Mouse (Mus musculus): ENCODE measurements at regions not wholly inside any gene's neighbourhood (a gene's known extent, or its start where the extent isn't known, plus 50 kb on each side); places are given as distances from the start of the nearest gene placed in this dataset.

DNA sequence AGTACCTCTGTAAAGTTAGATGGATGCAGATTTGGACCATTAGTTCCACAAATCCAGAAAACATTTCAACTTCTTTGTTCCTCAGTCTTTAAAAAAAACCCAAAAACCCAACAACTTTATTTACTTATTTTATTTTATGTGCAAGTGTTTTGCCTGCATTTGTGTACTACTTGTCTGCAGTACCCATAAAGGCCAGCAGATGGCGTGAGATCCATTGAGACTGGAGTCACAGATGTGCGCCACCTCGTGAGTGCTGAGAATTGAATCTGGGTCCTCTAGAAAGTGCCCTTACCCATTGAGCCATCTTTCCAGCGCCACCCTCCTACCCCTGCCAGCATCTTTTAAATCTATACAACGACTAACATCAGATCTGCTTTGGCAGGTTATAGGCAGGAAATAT is 53.0 kb downstream of the Gm12689 start:
- Histone ChIP-seq H3K36me3 (no peaks in the 10 kb centered on the region), H3K4me3 (no peak overlapping the region), H3K9me3 (no peaks in the 10 kb centered on the region), H3K4me1 (peaks cover 11% of the 10 kb centered on the region), H3K27me3 (no peaks in the 10 kb centered on the region; the same call in 1 of the 2 replicates), H3K9ac (replicated peaks) (no peak overlapping the region), H3K27ac (replicated peaks) (no peak overlapping the region), H3K4me2 (replicated peaks) (no peak overlapping the region)
- WGBS = 68% methylated on average over 5 of the region's 5 CpGs
- no peak for ATAC-seq (replicated peaks)

- Histone ChIP-seq H3K9me3 (no peaks in the 10 kb centered on the region), H3K27me3 (peaks cover 8% of the 10 kb centered on the region; the same call in 1 of the 2 replicates), H3K4me2 (replicated peaks) (no peak overlapping the region), H3K36me3 (no peaks in the 10 kb centered on the region), H3K4me1 (peaks cover 23% of the 10 kb centered on the region), H3K9ac (replicated peaks) (no peak overlapping the region), H3K4me3 (no peak overlapping the region), H3K27ac (replicated peaks) (no peak overlapping the region)
- WGBS = 3% methylated on average over 8 of the region's 8 CpGs
- ATAC-seq (replicated peaks) = peak; percentile 71
Observed at GRCm38 (mm10) chr4:99353122-99353774, 57.5 kb downstream of the Gm12689 start.

DNA sequence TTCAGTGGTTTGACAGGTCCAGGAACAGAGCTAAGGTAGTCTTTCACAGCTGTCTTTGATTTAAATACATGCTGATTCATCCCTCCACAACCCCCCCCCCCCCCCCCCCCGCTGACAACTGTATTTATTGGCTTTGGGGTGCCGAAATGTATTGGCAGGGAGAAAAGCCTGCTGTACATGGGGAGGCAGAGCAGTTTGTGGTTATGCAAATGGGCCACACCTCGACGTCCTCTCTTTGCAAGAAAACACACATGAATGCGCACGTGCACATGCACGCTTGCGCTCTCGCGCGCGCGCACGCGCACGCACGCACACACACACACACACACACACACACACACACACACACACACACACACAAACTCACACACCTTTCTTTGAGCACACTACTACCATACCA is 58.5 kb downstream of the Gm12689 start:
- Histone ChIP-seq H3K27me3 (peaks cover 8% of the 10 kb centered on the region; the same call in 1 of the 2 replicates), H3K4me1 (peaks cover 23% of the 10 kb centered on the region), H3K27ac (replicated peaks) (no peak overlapping the region), H3K36me3 (no peaks in the 10 kb centered on the region), H3K4me2 (replicated peaks) (peak overlapping the region; percentile 37), H3K4me3 (peak overlapping the region; percentile 25), H3K9ac (replicated peaks) (no peak overlapping the region), H3K9me3 (no peaks in the 10 kb centered on the region)
- ATAC-seq (replicated peaks) = peak; percentile 57; the same call in 1 of the 2 replicates
- 42% methylated on average over 17 of the region's 17 CpGs for WGBS

- 27% methylated on average over 9 of the region's 9 CpGs for WGBS
- Histone ChIP-seq H3K9me3 (no peaks in the 10 kb centered on the region), H3K36me3 (no peaks in the 10 kb centered on the region), H3K9ac (replicated peaks) (no peak overlapping the region), H3K4me3 (peak overlapping the region; percentile 25), H3K27ac (replicated peaks) (no peak overlapping the region), H3K27me3 (peaks cover 8% of the 10 kb centered on the region; the same call in 1 of the 2 replicates), H3K4me1 (peaks cover 23% of the 10 kb centered on the region), H3K4me2 (replicated peaks) (peak overlapping the region; percentile 37)
- ATAC-seq (replicated peaks) = no peak
Observed at GRCm38 (mm10) chr4:99354835-99355234, 59.1 kb downstream of the Gm12689 start.

- Histone ChIP-seq H3K9me3 (no peaks in the 10 kb centered on the region), H3K36me3 (no peaks in the 10 kb centered on the region), H3K4me3 (no peak overlapping the region), H3K27ac (replicated peaks) (no peak overlapping the region), H3K9ac (replicated peaks) (no peak overlapping the region), H3K4me2 (replicated peaks) (no peak overlapping the region), H3K4me1 (no peaks in the 10 kb centered on the region), H3K27me3 (0 out of 2 replicates have a peak, but pooled peaks cover 3% of the 10 kb centered on the region)
- ATAC-seq (replicated peaks) = no peak
- WGBS = 96% methylated on average over 9 of the region's 9 CpGs
Observed at GRCm38 (mm10) chr4:99368036-99368435, 72.3 kb downstream of the Gm12689 start.

DNA sequence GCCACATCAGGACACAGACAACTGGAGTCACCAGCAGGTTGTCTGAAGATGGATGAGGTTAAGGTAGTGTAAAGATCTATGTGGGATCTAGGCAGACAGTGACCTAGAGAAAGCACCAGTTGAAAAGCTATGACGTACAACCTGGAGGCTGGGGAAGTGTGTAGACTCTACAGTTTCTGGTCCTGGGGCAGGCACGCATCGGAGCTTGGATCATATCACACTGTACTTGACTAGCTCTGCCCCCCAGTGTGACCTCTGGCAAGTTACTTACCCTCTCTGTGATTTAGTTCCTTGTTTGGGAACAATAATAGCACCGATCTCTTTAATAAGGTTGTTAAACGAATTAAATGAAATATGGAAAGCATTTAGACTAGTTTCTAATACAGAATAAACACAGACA is 75.5 kb downstream of the Gm12689 start:
- Histone ChIP-seq H3K4me1 (peaks cover 22% of the 10 kb centered on the region), H3K27me3 (0 out of 2 replicates have a peak, but pooled peaks cover 3% of the 10 kb centered on the region), H3K36me3 (no peaks in the 10 kb centered on the region), H3K9me3 (no peaks in the 10 kb centered on the region), H3K4me3 (no peak overlapping the region), H3K27ac (replicated peaks) (no peak overlapping the region), H3K9ac (replicated peaks) (no peak overlapping the region), H3K4me2 (replicated peaks) (no peak overlapping the region)
- no peak for ATAC-seq (replicated peaks)
- 88% methylated on average over 5 of the region's 5 CpGs for WGBS

GRCm38 (mm10) chr4:99376171-99376570 is 80.5 kb downstream of the Gm12689 start:
- WGBS = 25% methylated on average over 1 of the region's 1 CpGs
- Histone ChIP-seq H3K9me3 (no peaks in the 10 kb centered on the region), H3K9ac (replicated peaks) (no peak overlapping the region), H3K4me2 (replicated peaks) (no peak overlapping the region), H3K27ac (replicated peaks) (no peak overlapping the region), H3K27me3 (0 out of 2 replicates have a peak, but pooled peaks cover 7% of the 10 kb centered on the region), H3K4me1 (peaks cover 31% of the 10 kb centered on the region), H3K36me3 (no peaks in the 10 kb centered on the region), H3K4me3 (no peak overlapping the region)
- ATAC-seq (replicated peaks) = no peak

GRCm38 (mm10) chr4:99376911-99377310 is 81.2 kb downstream of the Gm12689 start:
- H3K27ac ChIP-seq (replicated peaks) = no peak overlapping the region
- no peak overlapping the region for H3K9ac ChIP-seq (replicated peaks)
- H3K36me3 ChIP-seq = no peaks in the 10 kb centered on the region
- 3% methylated on average over 9 of the region's 9 CpGs for WGBS
- H3K27me3 ChIP-seq = 0 out of 2 replicates have a peak, but pooled peaks cover 4% of the 10 kb centered on the region
- H3K4me1 ChIP-seq = peaks cover 31% of the 10 kb centered on the region
- H3K9me3 ChIP-seq = no peaks in the 10 kb centered on the region
- H3K4me3 ChIP-seq = no peak overlapping the region
- H3K4me2 ChIP-seq (replicated peaks) = no peak overlapping the region; the same call in 1 of the 2 replicates
- peak; percentile 57 for ATAC-seq (replicated peaks)

GRCm38 (mm10) chr4:99379983-99380382 is 84.3 kb downstream of the Gm12689 start:
- H3K4me2 ChIP-seq (replicated peaks) = no peak overlapping the region
- H3K9me3 ChIP-seq = no peaks in the 10 kb centered on the region
- H3K27ac ChIP-seq (replicated peaks) = no peak overlapping the region
- ATAC-seq (replicated peaks) = no peak
- H3K27me3 ChIP-seq = 0 out of 2 replicates have a peak, but pooled peaks cover 3% of the 10 kb centered on the region
- H3K9ac ChIP-seq (replicated peaks) = no peak overlapping the region
- H3K4me1 ChIP-seq = peaks cover 18% of the 10 kb centered on the region
- 88% methylated on average over 4 of the region's 4 CpGs for WGBS
- H3K4me3 ChIP-seq = no peak overlapping the region
- no peaks in the 10 kb centered on the region for H3K36me3 ChIP-seq

GRCm38 (mm10) chr4:99385381-99385780 is 89.7 kb downstream of the Gm12689 start:
- 0 out of 2 replicates have a peak, but pooled peaks cover 3% of the 10 kb centered on the region for H3K4me1 ChIP-seq
- no peak overlapping the region for H3K4me3 ChIP-seq
- no peak overlapping the region for H3K27ac ChIP-seq (replicated peaks)
- H3K9ac ChIP-seq (replicated peaks) = no peak overlapping the region
- WGBS = 2% methylated on average over 8 of the region's 8 CpGs
- no peaks in the 10 kb centered on the region for H3K27me3 ChIP-seq
- ATAC-seq (replicated peaks) = no peak; the same call in 1 of the 2 replicates
- no peaks in the 10 kb centered on the region for H3K36me3 ChIP-seq
- H3K4me2 ChIP-seq (replicated peaks) = no peak overlapping the region
- H3K9me3 ChIP-seq = no peaks in the 10 kb centered on the region

- Histone ChIP-seq H3K9ac (replicated peaks) (no peak overlapping the region), H3K27ac (replicated peaks) (no peak overlapping the region), H3K4me3 (no peak overlapping the region), H3K4me1 (0 out of 2 replicates have a peak, but pooled peaks cover 3% of the 10 kb centered on the region), H3K27me3 (no peaks in the 10 kb centered on the region), H3K4me2 (replicated peaks) (no peak overlapping the region), H3K36me3 (no peaks in the 10 kb centered on the region), H3K9me3 (no peaks in the 10 kb centered on the region)
- ATAC-seq (replicated peaks) = no peak
- WGBS = 41% methylated on average over 1 of the region's 1 CpGs
Observed at GRCm38 (mm10) chr4:99389428-99389827, 93.7 kb downstream of the Gm12689 start.

- no peak for ATAC-seq (replicated peaks)
- Histone ChIP-seq H3K4me3 (no peak overlapping the region), H3K27me3 (no peaks in the 10 kb centered on the region), H3K27ac (replicated peaks) (no peak overlapping the region), H3K4me1 (no peaks in the 10 kb centered on the region), H3K36me3 (no peaks in the 10 kb centered on the region), H3K4me2 (replicated peaks) (no peak overlapping the region), H3K9me3 (no peaks in the 10 kb centered on the region), H3K9ac (replicated peaks) (no peak overlapping the region)
- 88% methylated on average over 5 of the region's 5 CpGs for WGBS
Observed at GRCm38 (mm10) chr4:99392986-99393385, 97.3 kb downstream of the Gm12689 start.

DNA sequence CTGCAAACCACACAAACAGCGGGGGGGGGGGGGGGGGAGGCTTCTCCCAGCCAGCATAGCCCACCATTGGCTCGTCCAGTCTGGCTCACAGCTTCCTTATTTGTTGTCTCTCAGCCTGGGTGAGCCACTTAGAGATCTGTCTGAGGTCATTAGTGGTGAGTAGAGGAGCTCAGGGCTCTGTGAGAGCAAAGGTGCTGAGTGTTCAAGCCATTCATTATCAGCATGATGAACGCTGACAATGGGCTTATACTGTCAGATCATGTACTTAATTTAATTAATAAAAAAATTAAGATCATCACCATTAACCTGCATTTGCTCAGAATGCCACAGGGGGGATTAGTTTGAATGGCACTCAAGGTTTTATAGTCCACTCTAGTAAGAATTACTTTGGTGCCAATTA is 98.5 kb downstream of the Gm12689 start:
- H3K4me2 ChIP-seq (replicated peaks) = no peak overlapping the region
- H3K9me3 ChIP-seq = no peaks in the 10 kb centered on the region
- no peaks in the 10 kb centered on the region for H3K36me3 ChIP-seq
- no peak overlapping the region for H3K4me3 ChIP-seq
- no peak for ATAC-seq (replicated peaks)
- no peaks in the 10 kb centered on the region for H3K27me3 ChIP-seq
- 43% methylated on average over 3 of the region's 3 CpGs for WGBS
- H3K9ac ChIP-seq (replicated peaks) = no peak overlapping the region
- no peak overlapping the region for H3K27ac ChIP-seq (replicated peaks)
- H3K4me1 ChIP-seq = no peaks in the 10 kb centered on the region
